Mouse (Mus musculus) right cerebral cortex, postnatal 4 days (tissue): ENCODE results near the gene Vps29.
A peak's percentile ranks its signal among the peaks of the same experiment; 100 is the strongest.

ENCODE experiments used
- DNase-seq: peaks from one replicate; pipeline ENCODE4 v3.0.0-alpha.2; 2022

The Vps29 gene

GRCm38 (mm10) chr5:122342874-122343273 lies 11.3 kb upstream of the Vps29 start:
- DNase-seq = no peak

- DNase-seq = no peak
Measured at GRCm38 (mm10) chr5:122343768-122344167, 10.4 kb upstream of the Vps29 start.

GRCm38 (mm10) chr5:122344260-122344659 lies 9.9 kb upstream of the Vps29 start:
- DNase-seq = peak; percentile 85

GRCm38 (mm10) chr5:122345777-122346176 lies 8.4 kb upstream of the Vps29 start:
- no peak for DNase-seq

DNA sequence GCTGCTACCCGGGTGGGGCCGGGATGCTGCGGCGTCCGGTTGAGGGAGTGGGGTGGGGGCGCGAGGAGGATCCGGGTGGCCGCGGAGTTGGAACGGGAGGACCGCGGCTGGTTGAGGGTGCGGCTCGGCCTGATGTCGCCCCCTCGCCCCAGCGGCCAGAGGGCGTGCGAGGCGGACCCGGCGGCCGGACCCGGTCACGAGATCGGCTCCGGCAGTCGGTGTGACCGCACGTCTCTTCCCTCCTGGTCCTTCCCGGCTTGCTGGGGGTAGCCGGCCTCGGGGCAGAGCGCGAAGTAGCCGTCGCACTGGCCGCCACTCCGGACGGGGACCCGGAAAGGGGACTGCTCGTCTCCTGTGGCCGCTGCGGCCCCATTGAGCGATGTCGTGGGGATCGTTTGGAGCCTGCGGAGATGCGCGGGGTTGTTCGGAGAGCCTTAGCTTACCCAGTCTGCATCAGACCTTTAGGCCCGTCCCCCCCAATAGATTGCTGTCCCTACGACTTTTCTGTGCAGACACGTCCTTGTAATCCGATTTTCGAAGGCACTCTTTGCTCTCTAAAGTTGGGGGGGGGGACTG lies 411 bp downstream of the Vps29 start:
- DNase-seq = no peak

DNA sequence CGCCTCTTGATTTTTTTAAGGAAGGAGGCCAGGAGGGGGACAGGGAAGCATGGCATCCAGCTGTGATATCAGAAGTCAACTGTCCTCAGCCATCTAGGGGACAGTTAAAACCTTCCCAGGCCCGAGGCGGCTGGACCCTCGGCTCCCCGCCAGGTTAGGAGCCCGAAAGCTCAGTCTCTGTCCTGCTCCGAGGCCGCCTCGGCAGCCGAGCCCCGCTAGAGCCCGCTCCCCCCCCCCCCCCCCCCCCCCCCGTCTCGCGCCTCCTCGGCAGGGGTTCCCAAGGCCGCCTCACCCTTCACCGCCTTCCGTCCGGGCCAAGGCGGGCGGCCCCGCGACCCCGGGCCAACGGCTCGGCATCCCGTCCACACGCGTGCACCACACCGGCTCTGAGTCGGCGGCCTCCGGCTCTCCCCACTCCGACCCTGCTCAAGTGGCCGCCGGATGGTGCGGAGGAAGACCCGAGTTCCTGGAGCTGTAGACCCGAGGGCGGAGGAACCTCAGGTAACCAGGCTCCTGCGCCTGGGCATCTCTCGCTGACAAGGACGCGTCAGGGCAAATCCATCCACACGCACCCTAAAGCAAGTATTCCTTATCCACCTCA lies 17.5 kb downstream of the Vps29 start, which contains the start of gene Gpn3:
Gpn3 (plus strand) TSS at position 286 of the 601 bp plus-strand sequence.
- peak; percentile 38 for DNase-seq

DNA sequence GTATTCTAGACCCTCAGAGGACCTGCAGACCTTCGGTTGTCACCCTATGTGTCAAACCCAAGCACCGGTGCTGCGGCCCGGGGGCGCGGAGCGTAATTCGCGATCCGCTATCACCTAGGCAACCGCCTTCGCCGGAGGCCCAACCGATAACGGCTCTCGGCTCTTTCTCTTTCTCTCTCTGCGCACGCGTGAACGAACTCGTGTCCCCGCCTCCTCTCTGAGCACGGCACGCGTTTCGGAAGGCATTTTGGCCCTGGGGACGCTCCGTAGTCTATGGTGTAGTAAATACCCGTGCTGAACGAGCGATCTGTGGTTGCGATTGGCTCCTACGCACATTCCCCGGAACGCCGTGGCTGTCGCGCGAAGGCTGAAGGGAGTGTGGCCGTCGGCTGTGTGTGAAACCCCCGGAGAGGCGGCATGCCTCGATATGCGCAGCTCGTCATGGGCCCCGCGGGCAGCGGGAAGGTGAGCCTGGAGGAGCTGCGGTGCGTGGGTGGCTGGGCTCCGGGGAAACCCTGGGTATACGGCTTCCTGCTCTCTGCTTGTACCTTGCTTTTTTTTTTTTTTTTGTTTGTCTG lies 18.1 kb downstream of the Vps29 start, which contains the start of gene Fam216a:
Fam216a (minus strand) TSS at position 173 of the 578 bp plus-strand sequence.
- peak; percentile 98 for DNase-seq

GRCm38 (mm10) chr5:122372878-122373277 lies 18.7 kb downstream of the Vps29 start:
- no peak for DNase-seq

- no peak for DNase-seq
Measured at GRCm38 (mm10) chr5:122377101-122377833, 23.1 kb downstream of the Vps29 start.

DNA sequence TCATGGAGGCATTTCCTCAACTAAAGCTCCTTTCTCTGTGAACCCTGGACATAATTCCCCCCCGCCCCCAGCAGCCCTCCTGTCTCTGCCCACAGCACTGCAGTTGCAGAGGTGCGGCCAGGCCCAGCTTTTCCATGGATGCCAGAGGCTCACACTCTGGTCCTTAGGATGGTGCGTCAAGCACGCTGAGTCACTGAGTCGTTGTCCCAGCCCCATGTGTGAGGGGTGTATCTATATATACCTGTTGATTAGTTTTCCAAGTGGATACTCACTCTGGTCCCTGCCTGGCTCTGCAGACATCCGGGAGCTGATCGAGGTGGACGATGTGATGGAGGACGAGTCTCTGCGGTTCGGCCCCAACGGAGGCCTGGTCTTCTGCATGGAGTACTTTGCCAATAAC lies 24.0 kb downstream of the Vps29 start:
- no peak for DNase-seq

GRCm38 (mm10) chr5:122379374-122380155 lies 25.4 kb downstream of the Vps29 start:
- DNase-seq = peak; percentile 68

GRCm38 (mm10) chr5:122390006-122390405 lies 35.8 kb downstream of the Vps29 start:
- no peak for DNase-seq

GRCm38 (mm10) chr5:122390671-122391070 lies 36.5 kb downstream of the Vps29 start:
- DNase-seq = no peak

GRCm38 (mm10) chr5:122391178-122391785 lies 37.1 kb downstream of the Vps29 start:
- DNase-seq = no peak

GRCm38 (mm10) chr5:122391786-122392180 lies 37.6 kb downstream of the Vps29 start, which contains the start of gene Arpc3:
Arpc3 (plus strand) TSS chr5:122391878.
- peak; percentile 96 for DNase-seq

DNA sequence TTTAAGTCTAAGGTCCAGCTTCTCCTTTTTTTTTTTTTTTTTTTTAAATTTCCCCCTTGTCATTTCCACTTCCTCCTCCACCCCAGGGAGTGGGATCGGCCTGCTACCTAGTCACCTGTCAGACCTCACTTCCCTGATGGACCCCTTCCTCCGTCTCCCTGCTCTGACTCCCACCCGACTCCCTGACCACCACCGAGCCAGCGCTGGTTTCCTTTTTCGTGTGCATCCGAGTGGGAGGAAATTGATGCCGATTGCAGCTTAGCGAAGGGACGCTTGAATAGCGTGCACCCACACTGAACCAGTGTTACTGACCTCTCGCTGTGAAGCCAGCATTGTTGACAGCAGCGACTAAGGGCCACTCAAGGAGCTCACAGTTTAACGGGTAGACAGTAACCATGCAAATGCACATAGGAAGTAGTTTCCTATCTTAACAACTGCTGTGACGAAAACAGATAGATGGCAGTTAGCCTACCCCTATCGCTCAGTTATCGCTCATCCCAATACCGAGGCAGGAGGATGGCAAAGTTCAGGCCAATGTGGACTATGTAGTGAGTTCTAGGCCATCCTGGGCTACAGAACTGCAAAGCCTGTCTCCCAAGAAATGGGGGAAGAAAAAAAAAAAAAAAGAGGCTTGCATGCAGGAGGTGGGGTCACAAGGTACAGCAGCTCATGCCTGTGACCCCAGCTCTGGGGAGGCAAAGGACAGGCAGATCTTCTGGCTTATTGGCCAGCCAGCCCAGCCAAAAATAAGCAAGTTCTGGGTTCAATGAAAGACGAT lies 38.2 kb downstream of the Vps29 start:
- no peak for DNase-seq

DNA sequence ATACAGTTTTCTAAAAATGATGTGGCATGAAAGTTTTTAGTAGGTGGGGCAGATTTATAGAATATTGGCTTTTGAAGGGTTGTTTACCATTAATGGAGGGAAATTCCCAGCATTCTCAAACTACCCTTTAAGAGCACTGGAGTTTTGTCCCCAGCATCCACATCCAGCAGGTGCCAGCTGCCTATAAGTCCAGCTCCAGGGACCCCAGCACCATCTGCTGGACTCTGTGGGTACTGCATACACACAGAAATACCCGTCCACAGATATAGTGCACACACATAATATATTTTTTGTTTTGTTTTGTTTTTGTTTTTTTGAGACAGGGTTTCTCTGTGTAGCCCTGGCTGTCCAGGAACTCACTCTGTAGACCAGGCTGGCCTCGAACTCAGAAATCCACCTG lies 39.7 kb downstream of the Vps29 start:
- peak; percentile 85 for DNase-seq

GRCm38 (mm10) chr5:122396791-122397190 lies 42.6 kb downstream of the Vps29 start:
- no peak for DNase-seq

- no peak for DNase-seq
Measured at GRCm38 (mm10) chr5:122397495-122397894, 43.3 kb downstream of the Vps29 start.

GRCm38 (mm10) chr5:122399871-122400270 lies 45.7 kb downstream of the Vps29 start:
- no peak for DNase-seq

DNA sequence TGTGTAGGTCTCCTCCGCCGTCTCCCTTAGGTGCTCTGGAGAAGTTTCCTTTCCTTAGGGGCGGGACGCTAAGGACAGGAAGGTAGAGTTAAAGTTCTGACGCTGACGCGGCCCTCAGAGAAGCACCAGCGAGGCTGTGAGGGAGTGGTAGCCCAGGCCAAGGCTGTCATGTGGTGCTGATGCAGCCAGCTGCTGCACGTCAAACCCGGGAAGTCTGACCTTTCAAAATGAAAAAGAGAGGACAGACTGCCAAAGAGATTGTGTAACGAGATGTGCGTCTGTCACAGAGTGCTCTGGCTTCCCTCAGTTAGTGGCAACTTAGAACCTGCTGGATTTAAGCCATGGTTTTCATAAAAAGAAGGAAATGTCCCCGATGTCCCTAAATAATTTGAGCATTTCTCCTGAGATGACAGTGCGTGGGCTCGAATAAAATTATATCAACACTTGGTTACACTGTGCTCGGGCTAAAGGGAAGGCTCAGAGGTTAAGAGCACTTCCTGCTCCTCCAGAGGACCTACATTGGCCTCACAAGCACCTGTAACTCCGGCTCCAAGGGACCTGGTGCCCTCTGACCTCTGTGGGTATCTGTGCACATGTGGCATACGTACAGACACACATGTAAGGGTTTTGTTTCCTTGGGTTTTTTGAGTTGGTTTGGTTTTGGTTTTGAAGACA lies 46.6 kb downstream of the Vps29 start:
- no peak for DNase-seq
